Mouse (Mus musculus) lung, postnatal 25 days (tissue): Measurements from ENCODE around the gene Dpf3.

ENCODE experiments used
- DNase-seq: peaks from one replicate; pipeline ENCODE4 v3.0.0; 2022; ENCODE audit warnings: low spot score

Gene Dpf3

GRCm38 (mm10) chr12:83211146-83211822, 276.2 kb downstream of the Dpf3 start:
- DNase-seq: no peak

- no peak for DNase-seq
These were observed 276.8 kb downstream of the Dpf3 start for GRCm38 (mm10) chr12:83210735-83211134.

GRCm38 (mm10) chr12:83210294-83210693, 277.2 kb downstream of the Dpf3 start:
- DNase-seq: no peak

- no peak for DNase-seq
These were observed 278.1 kb downstream of the Dpf3 start for GRCm38 (mm10) chr12:83209461-83209860.

GRCm38 (mm10) chr12:83208841-83209240, 278.7 kb downstream of the Dpf3 start:
- no peak for DNase-seq

- no peak for DNase-seq
These were observed 279.5 kb downstream of the Dpf3 start for GRCm38 (mm10) chr12:83208011-83208410.

- no peak for DNase-seq
These were observed 280.0 kb downstream of the Dpf3 start for GRCm38 (mm10) chr12:83207481-83207880.

GRCm38 (mm10) chr12:83206866-83207265, 280.6 kb downstream of the Dpf3 start:
- no peak for DNase-seq

- no peak for DNase-seq
These were observed 283.2 kb downstream of the Dpf3 start for GRCm38 (mm10) chr12:83204361-83204760.

GRCm38 (mm10) chr12:83201674-83202073, 285.8 kb downstream of the Dpf3 start:
- DNase-seq: no peak

- DNase-seq: no peak
These were observed 307.0 kb downstream of the Dpf3 start for GRCm38 (mm10) chr12:83180561-83180960.

GRCm38 (mm10) chr12:83179860-83180259, 307.7 kb downstream of the Dpf3 start:
- no peak for DNase-seq

GRCm38 (mm10) chr12:83178770-83179169, 308.7 kb downstream of the Dpf3 start:
- DNase-seq: no peak

GRCm38 (mm10) chr12:83169495-83170209, 317.9 kb downstream of the Dpf3 start:
- DNase-seq: no peak

GRCm38 (mm10) chr12:83168310-83168709, 319.2 kb downstream of the Dpf3 start:
- DNase-seq: no peak

GRCm38 (mm10) chr12:83165058-83165457, 322.5 kb downstream of the Dpf3 start:
- no peak for DNase-seq
